Mouse (Mus musculus): ENCODE measurements at regions not wholly inside any gene's neighbourhood (a gene's known extent, or its start where the extent isn't known, plus 50 kb on each side); places are given as distances from the start of the nearest gene placed in this dataset.
A peak's percentile ranks its signal among the peaks of the same experiment; 100 is the strongest.

- DNase-seq (ENCODE audit: low spot score in 2 of 2) = no peak
Measured at GRCm38 (mm10) chr13:28455878-28456277, 198.6 kb downstream of the Gm11361 start.

DNA sequence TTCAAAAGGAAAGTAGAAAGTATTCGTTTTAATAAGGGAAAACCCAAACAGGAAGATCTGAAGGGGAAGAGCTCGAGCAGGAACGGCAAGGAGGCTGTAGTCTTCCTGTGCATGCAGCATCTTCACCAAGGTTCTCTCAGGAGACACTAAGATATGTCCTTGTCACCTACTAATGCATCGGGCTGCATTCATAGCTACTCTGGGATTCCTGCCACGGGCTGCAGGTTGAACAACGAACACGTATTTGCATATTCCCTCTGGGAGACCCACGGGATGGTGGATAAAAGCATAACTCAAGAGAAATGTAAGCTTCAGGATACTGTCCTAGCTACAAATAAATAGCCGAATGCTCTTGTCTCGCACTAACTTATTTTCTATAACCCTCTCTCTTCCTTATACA is 197.7 kb downstream of the Gm11361 start:
- no peak for DNase-seq (ENCODE audit: low spot score in 2 of 2)

- DNase-seq (ENCODE audit: low spot score in 2 of 2) = no peak
Measured at GRCm38 (mm10) chr13:28450699-28451445, 193.5 kb downstream of the Gm11361 start.

- no peak for DNase-seq (ENCODE audit: low spot score in 2 of 2)
Measured at GRCm38 (mm10) chr13:28449026-28449425, 191.7 kb downstream of the Gm11361 start.

- no peak for DNase-seq (ENCODE audit: low spot score in 2 of 2)
Measured at GRCm38 (mm10) chr13:28442250-28442649, 184.9 kb downstream of the Gm11361 start.

DNA sequence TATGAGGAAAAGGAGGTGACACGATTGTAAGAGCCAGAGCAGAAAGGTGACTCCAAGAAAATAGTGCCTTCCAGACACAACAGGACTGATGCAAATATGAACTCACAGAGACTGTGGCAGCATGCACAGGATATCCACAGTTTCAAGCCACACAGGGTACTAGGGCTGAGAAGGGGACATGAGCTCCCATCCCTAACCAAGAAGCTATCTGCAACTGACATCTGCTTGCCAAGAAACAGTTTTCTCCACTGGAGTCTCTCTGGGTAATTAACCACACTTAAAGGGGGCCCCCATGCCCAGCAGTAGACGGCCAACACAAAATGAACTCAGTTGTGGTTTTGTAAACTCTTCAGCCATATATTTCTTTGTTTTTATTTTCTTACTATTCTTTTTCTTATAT is 176.1 kb downstream of the Gm11361 start:
- DNase-seq (ENCODE audit: low spot score in 2 of 2) = no peak

- DNase-seq (ENCODE audit: low spot score in 2 of 2) = no peak
Measured at GRCm38 (mm10) chr13:28432017-28432416, 174.7 kb downstream of the Gm11361 start.

DNA sequence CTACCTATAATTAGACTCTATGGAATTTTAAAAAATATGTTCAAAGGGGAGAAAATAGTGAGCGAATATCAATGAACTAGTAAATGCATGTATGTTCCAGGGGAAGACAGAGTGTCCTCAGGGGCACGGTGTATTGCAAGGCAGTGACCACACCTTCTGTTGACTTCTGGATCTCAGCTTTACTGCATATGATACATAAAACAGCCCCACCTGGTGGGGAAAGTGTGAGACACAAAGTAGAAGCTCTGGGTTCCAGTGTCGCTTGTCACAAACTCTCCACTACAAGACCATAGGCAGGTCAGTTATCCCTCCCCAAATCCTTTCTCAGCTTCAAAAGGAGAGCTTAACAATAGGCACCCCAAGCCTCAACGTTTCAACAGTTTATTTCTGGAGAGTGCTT is 168.8 kb downstream of the Gm11361 start:
- no peak for DNase-seq (ENCODE audit: low spot score in 2 of 2)

DNA sequence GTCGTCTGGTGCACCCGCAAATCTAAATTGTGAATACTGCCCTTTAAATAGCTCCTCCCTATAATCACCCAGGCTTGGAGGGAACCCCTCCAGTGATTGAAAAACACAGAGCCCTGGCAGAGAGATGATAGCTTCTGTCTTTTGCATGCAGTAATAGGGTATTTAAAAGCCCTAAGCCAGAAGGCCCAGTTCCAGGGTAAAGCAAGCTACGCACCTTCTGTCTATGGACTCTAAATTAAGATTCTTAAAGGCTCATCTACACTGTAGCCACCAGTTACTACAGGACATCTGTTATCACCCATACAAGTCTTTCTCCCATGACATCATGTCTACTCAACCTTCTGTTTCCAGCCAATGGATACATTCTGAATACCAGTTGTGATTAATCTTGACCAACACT is 167.8 kb downstream of the Gm11361 start:
- no peak for DNase-seq (ENCODE audit: low spot score in 2 of 2)

DNA sequence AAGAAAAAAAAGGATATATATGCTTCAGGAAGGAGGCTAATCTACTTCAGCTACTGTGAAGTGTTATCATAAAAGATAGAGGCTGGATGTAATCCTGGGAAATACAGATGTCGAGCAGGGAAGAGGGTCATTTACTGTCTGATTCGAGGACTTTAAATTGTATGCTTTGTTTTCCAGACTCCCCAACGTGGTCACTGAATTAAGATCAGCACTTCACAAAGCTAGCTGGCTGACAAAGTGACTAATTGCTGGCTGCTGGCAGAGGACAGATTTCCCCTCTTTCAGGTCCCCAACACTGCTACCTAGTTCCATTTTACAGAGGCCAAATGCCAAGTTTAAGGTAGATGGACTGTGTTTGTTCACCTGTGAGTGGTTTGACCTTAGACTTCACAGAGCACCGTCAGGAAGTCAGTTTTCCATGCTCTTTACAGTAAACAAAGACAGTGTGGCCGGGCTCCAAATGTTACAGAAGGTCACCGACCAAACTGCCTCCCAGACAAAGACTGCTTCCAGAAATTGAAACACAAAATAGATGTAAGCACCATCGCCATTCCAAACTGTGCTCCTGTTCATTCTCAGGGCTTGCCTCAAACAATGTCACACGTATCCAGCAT is 167.2 kb downstream of the Gm11361 start:
- DNase-seq (ENCODE audit: low spot score in 2 of 2) = peak in 1 of 2 experiments; percentile 16

GRCm38 (mm10) chr13:28421309-28421708 is 164.0 kb downstream of the Gm11361 start:
- DNase-seq (ENCODE audit: low spot score in 2 of 2) = no peak

GRCm38 (mm10) chr13:28420636-28421035 is 163.3 kb downstream of the Gm11361 start:
- DNase-seq (ENCODE audit: low spot score in 2 of 2) = peak in 1 of 2 experiments; percentile 13

DNA sequence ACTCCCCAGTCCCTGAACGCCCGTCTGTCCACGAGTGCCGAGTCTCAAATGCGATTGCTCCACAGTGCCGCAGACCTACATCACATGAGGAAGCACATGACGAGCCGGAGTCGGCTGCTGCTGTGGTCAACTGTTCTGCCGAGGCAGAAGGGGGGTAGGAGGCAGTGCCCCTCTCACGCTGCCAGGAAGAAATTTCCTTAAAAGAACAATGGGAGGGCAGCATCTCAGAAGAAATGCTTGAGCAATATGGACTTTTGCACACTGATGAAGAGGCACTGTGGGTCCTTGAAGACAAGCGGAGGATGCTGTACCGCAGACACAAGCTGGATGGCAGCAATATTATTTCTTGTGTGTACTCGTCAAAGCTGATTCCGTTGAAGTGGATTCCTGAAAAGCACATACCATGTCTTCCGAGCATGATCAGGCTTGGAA is 162.6 kb downstream of the Gm11361 start:
- DNase-seq (ENCODE audit: low spot score in 2 of 2) = peak; percentile 48 to 55

GRCm38 (mm10) chr13:28418936-28419681 is 161.8 kb downstream of the Gm11361 start:
- DNase-seq (ENCODE audit: low spot score in 2 of 2) = no peak

DNA sequence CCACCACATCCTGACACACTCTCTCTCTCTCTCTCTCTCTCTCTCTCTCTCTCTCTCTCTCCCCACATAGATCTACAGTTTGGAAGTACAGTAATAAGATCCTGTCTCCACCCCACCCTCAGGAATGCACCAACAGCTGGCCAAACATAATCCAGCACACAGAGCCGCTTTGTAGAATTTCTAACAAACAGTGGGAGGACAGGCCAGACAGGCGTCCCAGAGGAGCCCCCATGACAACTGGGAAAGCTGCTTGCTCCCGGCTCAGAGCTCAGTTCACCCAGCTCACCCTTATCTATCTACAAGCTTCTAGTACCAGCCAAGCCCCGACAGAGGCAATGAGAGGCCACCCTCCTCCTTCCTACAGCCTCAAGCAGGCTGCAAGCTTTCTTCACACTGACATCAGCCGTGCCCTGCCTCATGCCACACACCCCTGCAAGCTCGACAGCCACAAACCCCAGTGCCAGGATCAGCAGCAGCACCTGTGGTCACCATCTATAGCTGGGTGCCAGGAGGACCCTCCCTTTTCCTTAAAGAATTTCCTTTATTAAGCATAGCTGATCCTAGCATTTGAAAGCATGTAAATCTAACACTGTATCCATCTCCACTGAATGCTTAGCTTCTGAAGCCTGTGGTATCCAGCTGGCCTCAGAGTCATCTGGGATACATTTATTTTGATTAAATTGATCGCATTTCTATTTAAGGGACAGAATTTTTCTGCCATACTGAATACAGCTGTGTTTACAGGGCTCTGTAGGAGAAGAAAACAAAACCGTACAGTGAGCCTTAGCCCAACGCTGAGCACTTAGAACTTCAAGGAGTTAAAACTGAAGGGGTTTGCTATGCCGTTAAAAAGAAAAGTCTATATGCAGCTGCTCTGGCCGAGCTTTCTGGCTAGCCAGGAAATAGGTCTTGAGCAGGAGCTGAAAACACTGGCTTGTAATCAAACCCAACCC is 160.9 kb downstream of the Gm11361 start:
- peak; percentile 20 to 47 for DNase-seq (ENCODE audit: low spot score in 2 of 2)

DNA sequence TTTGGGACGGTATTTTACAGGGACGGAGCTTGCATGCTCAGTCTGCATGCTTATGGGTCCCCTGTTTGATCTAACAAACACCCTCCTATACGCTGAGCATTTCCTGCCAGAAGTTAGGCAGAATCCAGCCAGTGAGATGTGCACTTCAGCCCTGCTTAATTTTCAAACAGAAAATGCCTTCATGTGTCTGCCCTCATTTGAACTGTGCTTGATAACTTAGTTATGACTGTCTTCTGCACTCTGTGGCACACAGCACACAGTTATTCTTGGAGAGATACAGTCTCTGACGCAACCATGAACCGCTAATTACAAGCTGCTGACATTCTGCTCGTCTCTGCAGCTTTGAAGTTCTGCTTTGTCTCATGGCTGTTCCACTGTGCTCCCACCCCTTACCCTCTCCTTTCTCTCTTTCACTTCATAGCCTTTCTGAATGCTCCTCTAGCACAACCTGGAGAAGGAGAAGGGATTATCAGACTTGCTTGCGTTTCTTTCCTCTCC is 160.2 kb downstream of the Gm11361 start:
- DNase-seq (ENCODE audit: low spot score in 2 of 2) = peak; percentile 21 to 47

DNA sequence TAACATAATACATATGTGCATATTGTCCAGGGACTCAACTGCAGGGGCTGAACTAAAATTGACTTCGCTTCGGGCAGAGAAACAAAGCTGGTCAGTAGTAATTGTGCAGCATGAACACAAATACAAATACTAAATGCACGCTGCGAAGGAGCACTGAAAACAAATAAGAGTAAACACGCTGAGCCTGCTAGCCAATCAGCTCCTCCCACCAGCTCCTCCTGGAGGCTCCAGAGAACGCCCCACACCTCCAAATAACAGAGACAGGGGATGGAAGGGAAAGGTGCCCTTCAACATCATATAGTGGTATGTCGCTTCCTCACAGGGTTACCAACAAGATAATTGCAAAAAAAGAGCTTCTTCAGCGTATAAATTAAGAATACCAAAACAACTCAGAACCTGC is 159.6 kb downstream of the Gm11361 start:
- DNase-seq (ENCODE audit: low spot score in 2 of 2) = no peak

GRCm38 (mm10) chr13:28416231-28416630 is 158.9 kb downstream of the Gm11361 start:
- peak; percentile 29 to 54 for DNase-seq (ENCODE audit: low spot score in 2 of 2)

DNA sequence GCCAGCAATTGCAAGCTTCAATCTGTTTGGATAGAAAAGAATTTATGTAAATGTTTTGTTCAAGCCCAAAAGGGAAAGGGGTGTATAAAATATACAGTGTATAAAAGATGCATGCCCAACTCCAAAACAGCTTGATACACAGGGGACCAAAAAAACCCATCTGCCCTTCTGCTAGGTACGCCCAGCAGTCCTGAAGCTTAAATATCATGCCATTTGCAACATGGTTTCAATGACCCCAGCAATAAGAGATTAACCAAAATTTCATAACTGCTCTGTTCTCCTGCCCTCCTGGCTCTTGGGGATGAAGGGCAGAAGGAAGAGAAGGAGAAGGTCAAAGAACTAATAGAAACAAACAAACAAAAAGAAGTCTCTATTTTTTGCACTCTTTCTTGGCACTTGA is 158.4 kb downstream of the Gm11361 start:
- no peak for DNase-seq (ENCODE audit: low spot score in 2 of 2)

GRCm38 (mm10) chr13:28410324-28410723 is 153.0 kb downstream of the Gm11361 start:
- DNase-seq (ENCODE audit: low spot score in 2 of 2) = no peak

DNA sequence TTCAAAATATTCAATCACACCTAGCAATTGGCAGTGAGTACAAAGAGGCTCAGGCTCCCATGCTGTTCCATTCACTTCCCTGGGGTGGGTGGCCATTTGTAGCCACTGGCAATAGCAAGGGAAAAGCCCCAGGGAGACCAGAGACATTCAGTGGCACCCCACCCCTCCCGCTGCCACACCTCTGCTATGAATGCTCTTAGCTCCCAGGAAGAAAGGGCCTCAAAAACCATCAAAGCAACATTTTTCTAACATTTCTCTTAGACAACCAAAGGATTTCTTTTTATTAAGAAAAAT is 152.2 kb downstream of the Gm11361 start:
- DNase-seq (ENCODE audit: low spot score in 2 of 2) = no peak

Data from heart, adult 9 months (tissue).